Mouse (Mus musculus) lung, adult 2 months (tissue): ENCODE data around the gene Fam210b. TPM values are rescaled to one million over a fixed set of nuclear protein-coding genes. Genes with fewer than 3 reads are reported as not detected.

Source experiments
- DNase-seq: peaks from one replicate; pipeline ENCODE4 v3.0.0; 2022
- H3K4me1 ChIP-seq: fragments of 200-500 bp; 2 replicates; pipeline ENCODE4 v1.6.1; 2011; ENCODE audit warnings: low read length; ENCODE audit not compliant: control insufficient read depth, insufficient read depth
- H3K4me3 ChIP-seq: fragments of 200-500 bp; replicated peaks from 2 replicates; pipeline ENCODE3; 2011; ENCODE audit warnings: low read depth, mild to moderate bottlenecking, control low read depth, low read length; ENCODE audit errors: extremely low read depth
- CTCF ChIP-seq: fragments of 200-500 bp; IDR thresholded peaks from 2 replicates; pipeline ENCODE4 v1.5.1; 2011; ENCODE audit warnings: mild to moderate bottlenecking, low read length, control low read depth; ENCODE audit not compliant: insufficient read depth
- POLR2A ChIP-seq: fragments of 200-500 bp; IDR thresholded peaks from 2 replicates; pipeline ENCODE4 v1.6.1; 2011; ENCODE audit warnings: low read depth, mild to moderate bottlenecking, control low read depth, low read length, borderline replicate concordance; ENCODE audit errors: extremely low read depth
- WGBS: fragments of 180-500 bp; shearing (Covaris S2); methylation state at CpG from one replicate; pipeline ENCODE4 v1.1.7; 2018; 5-methylcytosine and 5-hydroxymethylcytosine counted together
- polyA plus RNA-seq: library from polyadenylated mRNA; depleted of rRNA; stranded (reverse); fragments of >200 nt; gene quantifications from 2 replicates; pipeline ENCODE4 v1.2.3, GENCODE M21; 2012; rRNA removed

Gene Fam210b
- polyA plus RNA-seq, 1 experiment = 25.4 TPM

GRCm38 (mm10) chr2:172395961-172396360 is 50.6 kb downstream of the Fam210b start:
- 45% methylated on average over 9 of the region's 9 CpGs for WGBS
- no peak overlapping the region for H3K4me3 ChIP-seq

GRCm38 (mm10) chr2:172399901-172400300 is 54.5 kb downstream of the Fam210b start:
- 12% methylated on average over 9 of the region's 9 CpGs for WGBS
- H3K4me3 ChIP-seq = no peak overlapping the region
- no peak for DNase-seq
- no peak for TF ChIP-seq CTCF
- TF ChIP-seq POLR2A = no peak
- H3K4me1 ChIP-seq = peaks cover 3% of the 10 kb centered on the region; the same call in 1 of the 2 replicates

More at GRCm38 (mm10) chr2:172395961-172396360, 50.6 kb downstream of the Fam210b start:
- TF ChIP-seq POLR2A (no peak), CTCF (no peak)
- no peak for DNase-seq
- peaks cover 3% of the 10 kb centered on the region; the same call in 1 of the 2 replicates for H3K4me1 ChIP-seq

GRCm38 (mm10) chr2:172401116-172401825 is 55.9 kb downstream of the Fam210b start:
- TF ChIP-seq POLR2A (no peak), CTCF (no peak)
- peaks cover 3% of the 10 kb centered on the region; the same call in 1 of the 2 replicates for H3K4me1 ChIP-seq
- WGBS = 45% methylated on average over 13 of the region's 13 CpGs
- no peak for DNase-seq
- H3K4me3 ChIP-seq = no peak overlapping the region

DNA sequence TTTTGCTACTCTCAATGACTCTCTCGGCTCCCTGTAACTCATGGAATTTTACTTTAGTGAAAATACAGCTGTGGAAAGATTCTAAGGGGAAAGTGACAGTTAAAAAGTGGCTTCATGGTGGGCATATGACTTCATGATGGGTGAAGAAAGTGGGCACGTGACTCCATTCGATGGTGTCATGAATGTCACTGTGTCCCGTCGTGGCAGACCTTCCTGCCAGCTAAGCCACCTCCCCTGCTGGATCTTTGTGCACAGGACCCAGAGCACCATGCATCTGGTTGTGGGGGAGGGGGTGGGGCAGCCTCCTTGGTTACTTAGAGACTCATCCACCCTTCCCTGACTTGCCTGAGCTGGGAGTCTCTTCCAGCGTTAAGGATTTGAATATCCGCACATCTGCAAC is 58.9 kb downstream of the Fam210b start:
- Histone ChIP-seq H3K4me3 (no peak overlapping the region), H3K4me1 (peaks cover 3% of the 10 kb centered on the region; the same call in 1 of the 2 replicates)
- 55% methylated on average over 7 of the region's 7 CpGs for WGBS
- TF ChIP-seq POLR2A (no peak), CTCF (no peak)
- no peak for DNase-seq

DNA sequence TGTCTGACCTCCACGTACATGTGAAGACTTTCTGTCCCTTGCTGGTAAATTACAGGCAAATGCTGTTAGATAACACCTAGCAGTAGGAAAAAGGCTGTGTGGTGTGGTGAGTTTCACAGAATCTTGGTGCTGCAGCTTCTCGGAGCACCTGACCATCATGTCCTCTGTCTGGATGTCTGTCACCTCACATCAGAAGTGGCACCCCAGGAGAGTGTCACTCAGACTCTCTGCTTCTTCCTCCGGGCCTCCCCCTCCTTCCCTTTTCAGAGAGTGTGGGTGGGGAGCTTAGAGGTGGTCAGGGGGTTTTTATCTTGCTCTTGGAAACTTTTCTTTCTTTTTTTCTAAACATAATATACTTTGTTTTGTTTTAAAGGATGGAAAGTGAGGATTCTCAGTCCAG is 59.6 kb downstream of the Fam210b start:
- peaks cover 3% of the 10 kb centered on the region; the same call in 1 of the 2 replicates for H3K4me1 ChIP-seq
- no peak overlapping the region for H3K4me3 ChIP-seq
- DNase-seq = no peak
- TF ChIP-seq CTCF (no peak), POLR2A (no peak)
- WGBS = 49% methylated on average over 3 of the region's 3 CpGs

Other genes with a start within 250 kb of the Fam210b start
- not detected in 2 replicates for gene Mc3r, start 97.1 kb upstream of the Fam210b start, polyA plus RNA-seq
- gene Aurka, start 25.0 kb downstream of the Fam210b start, polyA plus RNA-seq = 1.0 and 2.0 TPM in 2 replicates
- 22.4 and 23.1 TPM in 2 replicates for gene Cstf1, start 25.1 kb downstream of the Fam210b start, polyA plus RNA-seq
- 3.4 and 7.6 TPM in 2 replicates for gene Cass4, start 48.2 kb downstream of the Fam210b start, polyA plus RNA-seq
- gene Rtf2, start 95.0 kb downstream of the Fam210b start, polyA plus RNA-seq = 34.1 and 47.6 TPM in 2 replicates
- 0.06 TPM in 1 of 2 replicates, not detected in the other for gene Gcnt7, start 113.0 kb downstream of the Fam210b start, polyA plus RNA-seq
- 0.25 and 0.26 TPM in 2 replicates for gene Fam209, start 127.0 kb downstream of the Fam210b start, polyA plus RNA-seq
- 0.07 and 0.58 TPM in 2 replicates for gene Tfap2c, start 204.0 kb downstream of the Fam210b start, polyA plus RNA-seq